Mouse (Mus musculus): ENCODE data around the gene Masp2. TPM values are rescaled to one million over a fixed set of nuclear protein-coding genes. Genes with fewer than 3 reads are reported as not detected.

Gene Masp2
- total RNA-seq, 2 experiments from 2014 or later = 0.20 to 0.73 TPM

Other genes with a start within 250 kb of the Masp2 start
- 10 to 100 TPM; 19.4 to 20.7 TPM for gene Ubiad1, start 157.8 kb upstream of the Masp2 start, total RNA-seq (2021)
- 10 to 100 TPM; 45.3 to 46.0 TPM for gene Mtor, start 153.9 kb upstream of the Masp2 start, total RNA-seq (2021)
- gene Angptl7, start 102.1 kb upstream of the Masp2 start, total RNA-seq (2021) = 1 to 10 TPM; 2.3 to 5.4 TPM
- gene Exosc10, start 44.1 kb upstream of the Masp2 start, total RNA-seq (2021) = 10 to 100 TPM; 42.8 to 44.1 TPM
- 10 to 100 TPM; 16.6 to 16.8 TPM for gene Srm, start 11.1 kb upstream of the Masp2 start, total RNA-seq (2021)
- 100 to 1,000 TPM; 123 to 135 TPM for gene Tardbp, start 24.5 kb downstream of the Masp2 start, total RNA-seq (2021)
- gene Gm572, start 40.8 kb downstream of the Masp2 start, total RNA-seq (2021) = 1 to 10 TPM; 4.9 to 5.3 TPM
- 10 to 100 TPM; 42.1 to 44.7 TPM for gene Casz1, start 201.9 kb downstream of the Masp2 start, total RNA-seq (2021)

Data from heart, postnatal 25 days (tissue).